Mouse (Mus musculus) olfactory bulb, adult 2 months (tissue): ENCODE data around the gene Mospd3.

Experiments
- CTCF ChIP-seq: fragments of 200-500 bp; IDR thresholded peaks from 2 replicates; pipeline ENCODE4 v1.5.1; 2012; ENCODE audit warnings: low read depth, mild to moderate bottlenecking, low read length, moderate library complexity; ENCODE audit not compliant: insufficient read depth
- POLR2A ChIP-seq: fragments of 200-500 bp; IDR thresholded peaks from 2 replicates; pipeline ENCODE4 v1.6.1; 2012; ENCODE audit warnings: mild to moderate bottlenecking, low read depth, low read length, moderate library complexity; ENCODE audit not compliant: insufficient read depth

GRCm38 (mm10) chr5:137613076-137613475, 12.2 kb upstream of the Mospd3 start:
- TF ChIP-seq CTCF: no peak
- no peak for TF ChIP-seq POLR2A
